Mouse (Mus musculus) stomach, embryonic 16.5 days (tissue): ENCODE measurements around the gene Alg14. TPM values are rescaled to one million over a fixed set of nuclear protein-coding genes. Genes with fewer than 3 reads are reported as not detected.

Experiments used
- ATAC-seq: fragments of 200-750 bp; cut with Nextera tagmentation; 2 replicates; pipeline ENCODE4 v1.8.0; 2017; ENCODE audit warnings: moderate number of reproducible peaks, moderate TSS enrichment; ENCODE audit not compliant: insufficient read depth, low FRiP score
- H3K27ac ChIP-seq: fragments of 300-500 bp; sonication (generic); 2 replicates; pipeline ENCODE4 v1.5.1; 2014; ENCODE audit warnings: low read length
- H3K27me3 ChIP-seq: fragments of 300-500 bp; sonication (generic); 2 replicates; pipeline ENCODE4 v1.6.1; 2014; ENCODE audit warnings: low read length, control low read depth, mixed read lengths; ENCODE audit not compliant: control insufficient read depth, insufficient read depth
- H3K36me3 ChIP-seq: fragments of 300-500 bp; sonication (generic); 2 replicates; pipeline ENCODE4 v1.6.1; 2014; ENCODE audit warnings: low read length; ENCODE audit not compliant: control insufficient read depth, insufficient read depth
- H3K4me1 ChIP-seq: fragments of 300-500 bp; sonication (generic); 2 replicates; pipeline ENCODE4 v1.6.1; 2014; ENCODE audit warnings: low read length, control low read depth, mixed read lengths; ENCODE audit not compliant: control insufficient read depth, insufficient read depth
- H3K4me2 ChIP-seq: fragments of 300-500 bp; sonication (generic); 2 replicates; pipeline ENCODE4 v1.6.1; 2014; ENCODE audit warnings: low read depth, low read length, mixed read lengths
- H3K4me3 ChIP-seq: fragments of 300-500 bp; sonication (generic); replicated peaks from 2 replicates; pipeline ENCODE4 v1.5.1; 2014; ENCODE audit warnings: mild to moderate bottlenecking, low read length
- H3K9ac ChIP-seq: fragments of 300-500 bp; sonication (generic); 2 replicates; pipeline ENCODE4 v1.6.1; 2014; ENCODE audit warnings: low read length
- H3K9me3 ChIP-seq: fragments of 300-500 bp; sonication (generic); replicated peaks from 2 replicates; pipeline ENCODE4 v1.6.1; 2016; ENCODE audit warnings: low read length, control low read depth; ENCODE audit not compliant: control insufficient read depth
- WGBS: fragments of 180-500 bp; shearing (Covaris S2); extraction: QIAGEN DNeasy Blood & Tissue Kit; methylation state at CpG from one replicate; pipeline ENCODE4 v1.1.7; 2014; 5-methylcytosine and 5-hydroxymethylcytosine counted together
- polyA plus RNA-seq: library from polyadenylated mRNA; unstranded; fragments of >200 nt; fragmentation: Nextera tagmentation; extraction: Ambion mirVana; gene quantifications from 2 replicates; pipeline ENCODE4 v1.2.1, GENCODE M21; 2015

Gene Alg14
- polyA plus RNA-seq, 1 experiment from 2014 or later, result 45.8 TPM

- no peak for ATAC-seq
- 83% methylated on average over 8 of the region's 8 CpGs for whole genome bisulfite sequencing
- Histone ChIP-seq H3K27ac (no peak overlapping the region), H3K4me1 (no peaks in the 10 kb centered on the region), H3K4me2 (no peak overlapping the region), H3K36me3 (no peaks in the 10 kb centered on the region), H3K9me3 (no peaks in the 10 kb centered on the region), H3K9ac (no peak overlapping the region), H3K4me3 (no peak overlapping the region), H3K27me3 (no peaks in the 10 kb centered on the region)
Observed at GRCm38 (mm10) chr3:121371527-121372220, 80.1 kb downstream of the Alg14 start.

GRCm38 (mm10) chr3:121373897-121374441 lies 82.4 kb downstream of the Alg14 start:
- no peaks in the 10 kb centered on the region for H3K27me3 ChIP-seq
- WGBS, result 37% methylated on average over 9 of the region's 9 CpGs
- H3K4me2 ChIP-seq, result no peak overlapping the region
- no peaks in the 10 kb centered on the region for H3K4me1 ChIP-seq
- peak; percentile 57; the same call in 1 of the 2 replicates for ATAC-seq
- H3K27ac ChIP-seq, result no peak overlapping the region
- H3K9ac ChIP-seq, result no peak overlapping the region
- no peak overlapping the region for H3K4me3 ChIP-seq
- no peaks in the 10 kb centered on the region for H3K36me3 ChIP-seq
- no peaks in the 10 kb centered on the region for H3K9me3 ChIP-seq

GRCm38 (mm10) chr3:121375541-121376129 lies 84.1 kb downstream of the Alg14 start:
- 50% methylated on average over 7 of the region's 7 CpGs for WGBS
- H3K4me2 ChIP-seq, result no peak overlapping the region
- no peak overlapping the region for H3K4me3 ChIP-seq
- no peaks in the 10 kb centered on the region for H3K9me3 ChIP-seq
- no peaks in the 10 kb centered on the region for H3K4me1 ChIP-seq
- H3K27me3 ChIP-seq, result no peaks in the 10 kb centered on the region
- no peak for ATAC-seq
- H3K27ac ChIP-seq, result no peak overlapping the region
- H3K36me3 ChIP-seq, result no peaks in the 10 kb centered on the region
- H3K9ac ChIP-seq, result no peak overlapping the region

GRCm38 (mm10) chr3:121378708-121379612 lies 87.4 kb downstream of the Alg14 start:
- ATAC-seq, result no peak
- Histone ChIP-seq H3K9me3 (no peaks in the 10 kb centered on the region), H3K36me3 (no peaks in the 10 kb centered on the region), H3K27ac (peak overlapping the region; percentile 7; the same call in 1 of the 2 replicates), H3K4me3 (no peak overlapping the region), H3K9ac (no peak overlapping the region), H3K27me3 (no peaks in the 10 kb centered on the region), H3K4me2 (no peak overlapping the region), H3K4me1 (no peaks in the 10 kb centered on the region)
- WGBS, result 66% methylated on average over 15 of the region's 15 CpGs

- H3K27me3 ChIP-seq, result no peaks in the 10 kb centered on the region
- H3K9ac ChIP-seq, result no peak overlapping the region
- H3K27ac ChIP-seq, result no peak overlapping the region
- no peaks in the 10 kb centered on the region for H3K36me3 ChIP-seq
- H3K9me3 ChIP-seq, result no peaks in the 10 kb centered on the region
- no peaks in the 10 kb centered on the region for H3K4me1 ChIP-seq
- no peak overlapping the region for H3K4me3 ChIP-seq
- no peak for ATAC-seq
- H3K4me2 ChIP-seq, result no peak overlapping the region
- 77% methylated on average over 5 of the region's 5 CpGs for WGBS
Observed at GRCm38 (mm10) chr3:121379699-121380098, 88.1 kb downstream of the Alg14 start.

GRCm38 (mm10) chr3:121387471-121388009 lies 96.0 kb downstream of the Alg14 start:
- H3K27me3 ChIP-seq, result no peaks in the 10 kb centered on the region
- WGBS, result 74% methylated on average over 3 of the region's 3 CpGs
- H3K4me1 ChIP-seq, result peaks cover 11% of the 10 kb centered on the region; the same call in 1 of the 2 replicates
- H3K9ac ChIP-seq, result no peak overlapping the region
- no peaks in the 10 kb centered on the region for H3K9me3 ChIP-seq
- ATAC-seq, result no peak
- H3K27ac ChIP-seq, result no peak overlapping the region
- no peaks in the 10 kb centered on the region for H3K36me3 ChIP-seq
- H3K4me2 ChIP-seq, result no peak overlapping the region
- no peak overlapping the region for H3K4me3 ChIP-seq

- Histone ChIP-seq H3K4me1 (peaks cover 11% of the 10 kb centered on the region; the same call in 1 of the 2 replicates), H3K4me3 (no peak overlapping the region), H3K4me2 (peak overlapping the region; percentile 33; the same call in 1 of the 2 replicates), H3K9ac (no peak overlapping the region), H3K9me3 (no peaks in the 10 kb centered on the region), H3K36me3 (no peaks in the 10 kb centered on the region), H3K27me3 (no peaks in the 10 kb centered on the region), H3K27ac (peak overlapping the region; percentile 79; the same call in 1 of the 2 replicates)
- WGBS, result 60% methylated on average over 8 of the region's 8 CpGs
- ATAC-seq, result no peak
Observed at GRCm38 (mm10) chr3:121389366-121389765, 97.8 kb downstream of the Alg14 start.

- H3K9ac ChIP-seq, result no peak overlapping the region
- peak overlapping the region; percentile 79 for H3K27ac ChIP-seq
- peak overlapping the region; percentile 33 for H3K4me2 ChIP-seq
- ATAC-seq, result peak; percentile 67
- H3K9me3 ChIP-seq, result no peaks in the 10 kb centered on the region
- H3K4me1 ChIP-seq, result peaks cover 11% of the 10 kb centered on the region; the same call in 1 of the 2 replicates
- 21% methylated on average over 17 of the region's 17 CpGs for WGBS
- no peak overlapping the region; the same call in 1 of the 2 replicates for H3K4me3 ChIP-seq
- H3K27me3 ChIP-seq, result no peaks in the 10 kb centered on the region
- no peaks in the 10 kb centered on the region for H3K36me3 ChIP-seq
Observed at GRCm38 (mm10) chr3:121389860-121390530, 98.4 kb downstream of the Alg14 start.
